Mouse (Mus musculus) midbrain, embryonic 13.5 days (tissue): ENCODE results near the gene Lsamp. TPM values are rescaled to one million over a fixed set of nuclear protein-coding genes. Genes with fewer than 3 reads are reported as not detected.

Experiments used
- ATAC-seq: fragments of 200-750 bp; cut with Nextera tagmentation; 2 replicates; pipeline ENCODE4 v1.8.0; 2017; ENCODE audit warnings: mild to moderate bottlenecking, moderate TSS enrichment, moderate library complexity
- H3K27ac ChIP-seq: fragments of 300-500 bp; sonication (generic); 2 replicates; pipeline ENCODE4 v1.5.1; 2015; ENCODE audit warnings: inconsistent platforms, mild to moderate bottlenecking, moderate library complexity
- H3K27me3 ChIP-seq: fragments of 300-500 bp; sonication (generic); 2 replicates; pipeline ENCODE4 v1.6.1; 2015; ENCODE audit warnings: mild to moderate bottlenecking, inconsistent platforms
- H3K36me3 ChIP-seq: fragments of 300-500 bp; sonication (generic); 2 replicates; pipeline ENCODE4 v1.6.1; 2015; ENCODE audit warnings: mild to moderate bottlenecking, inconsistent platforms
- H3K4me1 ChIP-seq: fragments of 300-500 bp; sonication (generic); replicated peaks from 2 replicates; pipeline ENCODE4 v1.6.1; 2015; ENCODE audit warnings: inconsistent platforms
- H3K4me2 ChIP-seq: fragments of 300-500 bp; sonication (generic); replicated peaks from 2 replicates; pipeline ENCODE4 v1.6.1; 2015; ENCODE audit warnings: moderate library complexity, mild to moderate bottlenecking, inconsistent platforms
- H3K4me3 ChIP-seq: fragments of 300-500 bp; sonication (generic); replicated peaks from 2 replicates; pipeline ENCODE4 v1.5.1; 2015; ENCODE audit warnings: mild to moderate bottlenecking, inconsistent platforms
- H3K9ac ChIP-seq: fragments of 300-500 bp; sonication (generic); replicated peaks from 2 replicates; pipeline ENCODE4 v1.6.1; 2015; ENCODE audit warnings: mild to moderate bottlenecking, inconsistent platforms
- H3K9me3 ChIP-seq: fragments of 300-500 bp; sonication (generic); 2 replicates; pipeline ENCODE4 v1.6.1; 2016; ENCODE audit warnings: mild to moderate bottlenecking, inconsistent platforms
- WGBS: fragments of 180-500 bp; shearing (Covaris S2); methylation state at CpG from one replicate; pipeline ENCODE4 v1.1.7; 2015; 5-methylcytosine and 5-hydroxymethylcytosine counted together
- polyA plus RNA-seq: library from polyadenylated mRNA; unstranded; fragments of >200 nt; fragmentation: Nextera tagmentation; extraction: Ambion mirVana; gene quantifications from 2 replicates; pipeline ENCODE4 v1.2.1, GENCODE M21; 2015

The Lsamp gene
- polyA plus RNA-seq, 1 experiment from 2014 or later, result 66.7 TPM

DNA sequence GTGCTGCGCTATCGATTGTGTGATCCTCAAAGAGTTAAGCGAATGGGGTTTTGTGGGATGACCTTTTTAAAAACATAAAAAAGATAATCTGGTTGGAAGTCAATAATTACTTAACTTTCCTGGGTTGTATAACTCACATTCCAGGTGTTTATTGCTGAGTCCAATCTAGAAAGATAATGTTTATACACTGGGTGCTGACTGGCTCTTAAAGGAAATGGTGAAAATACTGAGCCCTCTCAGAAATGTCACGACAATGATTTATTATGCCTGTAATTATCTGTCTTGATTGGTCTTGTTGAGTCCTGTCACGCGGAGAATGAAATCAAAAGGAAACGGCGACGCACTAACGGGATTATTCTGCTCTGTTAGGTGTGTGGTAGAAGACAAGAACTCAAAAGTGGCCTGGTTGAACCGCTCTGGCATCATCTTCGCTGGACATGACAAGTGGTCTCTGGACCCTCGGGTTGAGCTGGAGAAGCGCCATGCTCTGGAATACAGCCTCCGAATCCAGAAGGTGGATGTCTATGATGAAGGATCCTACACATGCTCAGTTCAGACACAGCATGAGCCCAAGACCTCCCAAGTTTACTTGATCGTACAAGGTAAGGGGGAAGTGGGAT, 1904.5 kb downstream of the Lsamp start:
- no peak for ATAC-seq

DNA sequence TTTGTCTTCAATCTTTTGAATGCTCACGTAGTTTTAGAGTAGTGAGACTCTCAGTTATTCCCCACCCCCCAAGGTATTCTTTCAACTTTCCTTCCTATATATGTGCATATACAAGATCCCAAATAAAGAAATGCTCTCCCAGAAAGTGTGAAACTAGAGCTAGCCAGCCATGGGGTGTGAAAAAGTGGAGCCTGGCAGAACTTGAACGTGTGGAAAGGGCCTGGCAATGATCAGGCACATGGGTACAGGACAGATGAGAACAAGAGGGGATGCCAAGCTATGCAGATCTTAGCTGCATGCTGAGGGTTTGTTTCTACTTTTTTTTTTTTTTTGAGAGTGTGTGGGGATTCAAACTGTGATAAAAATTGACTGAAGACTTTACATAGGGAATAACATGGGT, 1916.6 kb downstream of the Lsamp start:
- Histone ChIP-seq H3K4me1 (0 out of 2 replicates have a peak, but pooled peaks cover 6% of the 10 kb centered on the region), H3K4me3 (no peak overlapping the region), H3K27me3 (no peaks in the 10 kb centered on the region), H3K36me3 (no peaks in the 10 kb centered on the region), H3K4me2 (no peak overlapping the region), H3K27ac (no peak overlapping the region), H3K9ac (no peak overlapping the region), H3K9me3 (no peaks in the 10 kb centered on the region)
- WGBS, result 64% methylated on average over 2 of the region's 2 CpGs
- no peak for ATAC-seq

More for the DNA sequence above, 1904.5 kb downstream of the Lsamp start:
- no peaks in the 10 kb centered on the region for H3K27me3 ChIP-seq
- H3K27ac ChIP-seq, result no peak overlapping the region
- no peaks in the 10 kb centered on the region for H3K9me3 ChIP-seq
- no peak overlapping the region for H3K4me3 ChIP-seq
- 63% methylated on average over 16 of the region's 16 CpGs for WGBS
- H3K4me2 ChIP-seq, result no peak overlapping the region
- no peaks in the 10 kb centered on the region for H3K36me3 ChIP-seq
- no peaks in the 10 kb centered on the region for H3K4me1 ChIP-seq
- no peak overlapping the region for H3K9ac ChIP-seq

DNA sequence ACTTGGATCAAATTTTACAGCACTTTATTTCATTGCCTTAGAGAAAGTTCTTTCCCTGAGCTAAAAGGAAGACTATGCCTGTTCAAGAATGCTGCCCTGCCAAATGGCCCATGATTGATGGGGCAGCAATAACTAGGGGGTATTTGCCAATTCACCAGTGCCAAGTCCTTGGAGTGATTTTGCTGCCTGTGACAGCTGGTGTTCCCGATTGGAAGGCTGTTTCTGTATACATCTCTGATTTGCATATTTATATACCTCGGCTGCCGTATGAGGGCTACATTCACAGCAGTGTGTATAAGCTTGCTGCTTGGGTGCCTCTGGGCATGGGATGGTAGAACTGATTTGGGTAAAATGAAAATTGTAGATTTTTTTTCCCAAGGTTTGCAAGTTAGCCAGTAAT, 1919.5 kb downstream of the Lsamp start:
- 31% methylated on average over 3 of the region's 3 CpGs for WGBS
- Histone ChIP-seq H3K4me2 (no peak overlapping the region), H3K9ac (no peak overlapping the region), H3K4me3 (no peak overlapping the region), H3K4me1 (0 out of 2 replicates have a peak, but pooled peaks cover 6% of the 10 kb centered on the region), H3K9me3 (no peaks in the 10 kb centered on the region), H3K36me3 (no peaks in the 10 kb centered on the region), H3K27me3 (no peaks in the 10 kb centered on the region), H3K27ac (no peak overlapping the region)
- peak; percentile 60; the same call in 1 of the 2 replicates for ATAC-seq

DNA sequence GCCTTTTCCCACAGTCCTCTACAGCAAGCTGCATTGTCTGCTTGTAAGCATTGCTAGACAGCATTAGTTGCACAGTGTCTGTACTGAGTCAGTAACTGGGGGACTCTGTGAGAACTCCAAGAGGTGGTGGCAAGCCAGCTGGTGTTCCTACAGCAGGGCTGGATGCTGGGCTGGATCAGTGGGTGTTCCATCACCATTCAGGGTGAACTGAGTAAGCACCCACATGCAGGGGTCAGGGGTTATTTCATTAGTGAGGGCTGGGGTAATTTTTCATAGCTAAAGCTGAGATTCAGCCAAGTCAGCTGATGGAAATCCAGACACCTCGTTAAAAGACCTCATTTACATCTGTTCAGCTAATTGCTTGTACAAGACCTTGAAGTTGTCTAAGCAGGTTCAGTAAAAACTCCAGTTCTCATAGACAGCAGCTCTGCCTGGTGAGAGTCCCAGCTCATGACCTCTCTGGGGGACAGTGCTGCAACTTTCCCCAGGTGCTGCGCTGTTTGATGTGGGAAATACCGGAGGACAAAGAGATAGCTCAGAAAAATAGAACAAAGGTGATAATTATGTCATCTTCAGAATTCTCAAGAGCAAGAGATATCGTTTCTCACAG, 1928.5 kb downstream of the Lsamp start:
- H3K27me3 ChIP-seq, result no peaks in the 10 kb centered on the region
- ATAC-seq, result peak; percentile 71; the same call in 1 of the 2 replicates
- H3K4me3 ChIP-seq, result no peak overlapping the region
- H3K36me3 ChIP-seq, result no peaks in the 10 kb centered on the region
- no peak overlapping the region for H3K4me2 ChIP-seq
- H3K9me3 ChIP-seq, result no peaks in the 10 kb centered on the region
- no peak overlapping the region for H3K27ac ChIP-seq
- 68% methylated on average over 4 of the region's 4 CpGs for WGBS
- H3K9ac ChIP-seq, result no peak overlapping the region
- H3K4me1 ChIP-seq, result peaks cover 10% of the 10 kb centered on the region

DNA sequence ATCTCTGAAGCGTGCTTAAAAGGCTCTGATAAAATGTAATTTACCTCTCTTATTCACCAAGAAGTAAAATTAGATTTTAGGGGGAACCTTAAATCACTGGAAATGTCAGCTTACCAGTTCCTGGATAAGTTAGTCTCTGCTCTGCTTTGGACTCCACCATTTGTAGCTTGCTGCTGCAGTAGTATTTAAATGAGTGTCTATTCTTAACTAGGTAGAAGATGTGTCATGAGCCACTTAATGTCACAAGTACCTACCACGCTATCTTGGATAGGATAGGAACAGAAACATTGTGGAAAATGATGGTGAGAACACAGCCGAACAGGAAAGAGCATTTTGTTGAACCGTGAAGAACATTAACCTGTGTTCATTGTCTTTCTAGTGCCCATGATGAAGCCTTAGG, 1929.2 kb downstream of the Lsamp start:
- Histone ChIP-seq H3K36me3 (no peaks in the 10 kb centered on the region), H3K9me3 (no peaks in the 10 kb centered on the region), H3K9ac (no peak overlapping the region), H3K4me1 (peaks cover 11% of the 10 kb centered on the region), H3K27ac (no peak overlapping the region), H3K4me2 (no peak overlapping the region), H3K4me3 (no peak overlapping the region), H3K27me3 (no peaks in the 10 kb centered on the region)
- 86% methylated on average over 4 of the region's 4 CpGs for WGBS
- no peak for ATAC-seq

DNA sequence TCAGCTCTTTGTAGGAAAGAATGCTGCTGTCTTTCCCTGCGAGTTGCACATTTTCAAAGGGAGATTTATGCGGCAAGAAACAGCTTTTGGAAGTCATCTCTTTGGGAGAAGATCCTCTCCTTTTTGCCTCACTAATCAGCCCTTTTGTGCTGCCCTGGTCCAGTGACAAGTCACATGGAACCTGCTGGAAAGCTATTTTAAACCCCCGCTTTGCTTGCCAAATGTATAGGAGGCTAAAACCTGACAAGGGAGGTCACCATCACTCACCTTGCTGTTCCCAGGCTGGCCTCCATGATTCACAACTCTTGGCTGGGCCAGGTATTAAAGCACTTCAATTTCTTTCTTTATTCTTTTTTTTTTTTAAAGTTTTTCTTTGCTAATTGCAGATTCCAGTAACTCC, 1932.2 kb downstream of the Lsamp start:
- H3K4me1 ChIP-seq, result peaks cover 16% of the 10 kb centered on the region
- 60% methylated on average over 3 of the region's 3 CpGs for WGBS
- no peak for ATAC-seq
- H3K9me3 ChIP-seq, result no peaks in the 10 kb centered on the region
- H3K27me3 ChIP-seq, result no peaks in the 10 kb centered on the region
- H3K9ac ChIP-seq, result no peak overlapping the region
- no peak overlapping the region for H3K4me3 ChIP-seq
- H3K27ac ChIP-seq, result no peak overlapping the region
- no peak overlapping the region for H3K4me2 ChIP-seq
- H3K36me3 ChIP-seq, result no peaks in the 10 kb centered on the region

DNA sequence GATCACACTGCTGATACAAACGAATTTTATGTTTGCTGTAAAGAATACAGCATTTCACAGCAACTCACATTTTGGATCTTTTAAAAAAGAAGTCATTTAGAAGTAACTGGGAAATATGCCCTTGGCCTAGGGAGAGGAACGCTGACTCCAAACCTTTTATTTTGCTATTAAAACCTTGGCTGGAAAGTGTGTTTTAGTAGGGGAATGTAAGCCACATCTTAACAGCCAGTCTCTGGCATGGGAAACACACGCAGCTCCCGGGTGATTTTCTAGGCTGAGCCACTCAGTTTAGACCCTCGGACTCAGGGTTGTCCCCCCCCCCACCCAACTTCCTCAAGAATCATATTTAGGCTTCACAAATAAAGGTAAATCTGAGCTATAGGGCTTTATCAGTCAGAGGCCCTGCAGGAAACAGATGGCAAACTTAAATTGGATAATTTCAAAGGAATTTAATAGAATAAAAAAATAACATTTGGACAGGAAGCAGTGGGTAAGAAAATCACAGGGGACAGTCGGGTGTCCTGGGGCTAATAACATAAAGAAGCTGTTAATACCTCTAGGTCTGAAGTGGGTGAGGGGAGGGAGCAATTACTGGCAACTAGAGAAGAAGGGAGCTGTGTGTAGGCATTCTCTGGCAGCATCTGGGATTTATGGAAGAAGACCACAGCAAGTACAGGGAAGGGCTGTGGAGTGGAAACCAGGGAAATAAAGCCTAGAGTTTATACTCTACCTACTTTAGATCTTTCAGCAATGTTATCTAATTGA, 1933.1 kb downstream of the Lsamp start:
- 65% methylated on average over 6 of the region's 6 CpGs for WGBS

DNA sequence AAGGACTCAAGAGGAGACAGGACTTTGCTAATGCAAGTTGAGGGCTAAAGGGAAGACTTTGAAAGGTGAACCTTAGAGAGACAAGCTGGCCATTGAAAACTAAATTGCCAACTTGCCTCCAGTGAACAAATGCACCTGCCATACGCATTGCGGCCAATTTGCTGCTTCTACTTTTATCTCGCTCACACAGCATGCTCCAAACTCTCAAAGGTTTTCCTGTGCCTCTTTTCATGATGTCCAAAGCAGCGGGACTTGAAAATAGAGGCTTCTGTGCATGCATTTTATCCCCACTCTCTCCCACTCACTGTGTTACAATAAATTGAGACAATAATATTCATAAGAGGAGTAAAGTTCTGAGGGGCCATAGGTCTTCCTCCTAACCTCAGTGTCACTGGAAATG, 1945.4 kb downstream of the Lsamp start:
- Histone ChIP-seq H3K36me3 (no peaks in the 10 kb centered on the region), H3K4me2 (no peak overlapping the region), H3K4me3 (no peak overlapping the region), H3K4me1 (no peaks in the 10 kb centered on the region), H3K27ac (no peak overlapping the region), H3K27me3 (no peaks in the 10 kb centered on the region), H3K9me3 (no peaks in the 10 kb centered on the region), H3K9ac (no peak overlapping the region)
- WGBS, result 87% methylated on average over 4 of the region's 4 CpGs
- ATAC-seq, result no peak

More for the DNA sequence above, 1933.1 kb downstream of the Lsamp start:
- Histone ChIP-seq H3K9ac (no peak overlapping the region), H3K36me3 (no peaks in the 10 kb centered on the region), H3K4me2 (no peak overlapping the region), H3K9me3 (no peaks in the 10 kb centered on the region), H3K4me3 (no peak overlapping the region), H3K27me3 (no peaks in the 10 kb centered on the region), H3K4me1 (peaks cover 21% of the 10 kb centered on the region), H3K27ac (no peak overlapping the region)
- no peak for ATAC-seq

DNA sequence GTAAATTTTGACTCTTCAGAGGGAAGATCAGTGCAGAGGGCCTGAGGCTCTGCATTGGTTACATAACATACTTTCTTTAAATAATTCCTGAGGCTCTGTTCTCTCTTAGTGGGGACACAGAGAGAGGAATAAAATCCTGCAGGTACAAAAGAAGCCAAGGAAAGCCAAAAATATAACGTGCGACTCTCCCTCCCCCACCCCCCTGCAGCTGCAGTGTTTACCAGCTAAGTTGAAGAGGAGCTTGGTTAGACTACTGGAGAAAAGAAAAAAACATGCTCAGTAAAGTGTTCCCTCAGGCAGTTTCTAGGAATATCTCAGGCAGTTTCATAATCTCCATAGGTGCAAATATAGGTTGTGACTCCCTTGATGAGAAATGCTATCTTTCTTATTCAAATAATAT, 1951.5 kb downstream of the Lsamp start:
- no peak overlapping the region for H3K9ac ChIP-seq
- H3K9me3 ChIP-seq, result no peaks in the 10 kb centered on the region
- H3K4me2 ChIP-seq, result no peak overlapping the region
- H3K4me3 ChIP-seq, result no peak overlapping the region
- H3K36me3 ChIP-seq, result no peaks in the 10 kb centered on the region
- H3K27me3 ChIP-seq, result no peaks in the 10 kb centered on the region
- WGBS, result 83% methylated on average over 2 of the region's 2 CpGs
- ATAC-seq, result no peak
- no peak overlapping the region for H3K27ac ChIP-seq
- no peaks in the 10 kb centered on the region for H3K4me1 ChIP-seq

DNA sequence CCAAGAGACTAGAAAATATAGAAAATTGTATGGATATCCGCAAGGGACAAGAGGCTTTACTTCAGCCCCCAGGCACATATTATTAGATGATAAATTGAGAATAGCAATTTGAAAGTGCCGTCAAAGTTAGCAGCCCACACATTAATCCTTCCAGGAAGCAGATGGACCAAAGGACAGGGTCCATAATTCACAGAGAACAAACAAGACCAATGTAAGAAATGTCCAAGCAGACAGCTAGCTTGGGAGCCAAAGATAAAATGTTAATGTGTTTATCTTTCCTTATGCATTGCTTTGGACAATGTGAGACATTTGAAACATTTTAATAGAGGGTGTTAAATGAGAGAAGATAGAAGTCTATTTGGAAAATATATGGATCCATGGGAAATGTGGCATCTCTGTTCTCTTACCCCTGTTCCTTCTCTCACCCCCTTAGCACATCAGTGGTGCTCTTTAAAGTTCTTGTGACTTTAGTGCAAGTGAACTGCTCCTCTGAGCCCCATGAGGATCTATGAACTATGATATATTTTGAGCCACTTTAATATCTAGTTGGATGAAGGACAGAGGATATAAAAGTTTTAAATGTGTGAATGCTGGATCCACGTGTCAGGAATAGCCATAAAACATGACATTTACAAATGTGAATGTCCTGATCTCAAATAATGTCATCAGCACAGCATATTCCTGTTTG, 1952.9 kb downstream of the Lsamp start:
- H3K9me3 ChIP-seq, result no peaks in the 10 kb centered on the region
- no peak overlapping the region for H3K27ac ChIP-seq
- no peaks in the 10 kb centered on the region for H3K36me3 ChIP-seq
- H3K4me1 ChIP-seq, result no peaks in the 10 kb centered on the region
- no peak overlapping the region for H3K4me3 ChIP-seq
- H3K4me2 ChIP-seq, result no peak overlapping the region
- H3K27me3 ChIP-seq, result no peaks in the 10 kb centered on the region
- H3K9ac ChIP-seq, result no peak overlapping the region
- WGBS, result 92% methylated on average over 3 of the region's 3 CpGs
- ATAC-seq, result no peak

DNA sequence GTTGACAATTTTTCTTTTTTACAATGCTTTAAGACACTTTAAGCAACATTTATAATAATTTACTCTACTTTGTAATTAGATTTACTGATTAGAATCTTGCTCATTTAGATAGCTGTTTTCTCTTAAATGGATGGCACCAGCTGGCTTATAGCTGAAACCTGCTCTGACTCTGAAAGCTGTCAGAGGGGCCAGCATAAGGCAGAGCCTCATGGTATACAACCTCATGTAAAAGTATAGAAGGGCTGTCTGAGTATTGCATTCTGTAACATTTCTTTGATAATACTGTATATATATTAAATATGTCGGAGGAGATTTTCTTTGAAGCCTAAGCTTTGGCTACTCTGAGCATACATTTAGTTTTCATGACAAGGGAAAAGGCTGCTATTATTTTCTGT, 1953.4 kb downstream of the Lsamp start:
- Histone ChIP-seq H3K9me3 (no peaks in the 10 kb centered on the region), H3K4me2 (no peak overlapping the region), H3K27me3 (no peaks in the 10 kb centered on the region), H3K4me1 (no peaks in the 10 kb centered on the region), H3K9ac (no peak overlapping the region), H3K27ac (no peak overlapping the region), H3K36me3 (no peaks in the 10 kb centered on the region), H3K4me3 (no peak overlapping the region)
- no peak for ATAC-seq
- WGBS, result 92% methylated on average over 1 of the region's 1 CpGs

DNA sequence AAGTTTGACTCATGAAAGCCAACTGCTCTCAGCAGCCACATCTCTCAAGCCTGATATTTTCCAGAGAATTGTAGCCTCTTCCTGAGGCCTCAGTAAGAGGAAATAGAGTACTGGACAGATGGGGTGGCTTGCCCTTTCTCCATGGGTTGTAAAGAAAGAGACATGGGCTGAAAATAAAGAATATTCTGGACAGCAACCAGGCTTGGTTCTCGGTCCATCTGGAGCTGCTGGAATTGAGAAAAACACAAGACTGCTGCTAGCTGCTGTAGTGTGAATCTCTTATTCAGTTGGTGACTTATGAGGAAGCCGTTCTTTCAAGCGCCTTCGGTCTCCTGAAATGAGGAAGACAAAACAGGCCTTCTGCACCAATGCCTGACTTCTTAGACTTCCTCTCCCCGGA, 1954.1 kb downstream of the Lsamp start:
- no peak overlapping the region for H3K4me2 ChIP-seq
- H3K4me3 ChIP-seq, result no peak overlapping the region
- ATAC-seq, result no peak
- H3K9me3 ChIP-seq, result no peaks in the 10 kb centered on the region
- 96% methylated on average over 5 of the region's 5 CpGs for WGBS
- no peaks in the 10 kb centered on the region for H3K27me3 ChIP-seq
- no peak overlapping the region for H3K27ac ChIP-seq
- H3K36me3 ChIP-seq, result no peaks in the 10 kb centered on the region
- no peaks in the 10 kb centered on the region for H3K4me1 ChIP-seq
- no peak overlapping the region for H3K9ac ChIP-seq
